ENCODE assay signal across 1 mouse cellular context in the genomic region with DNA sequence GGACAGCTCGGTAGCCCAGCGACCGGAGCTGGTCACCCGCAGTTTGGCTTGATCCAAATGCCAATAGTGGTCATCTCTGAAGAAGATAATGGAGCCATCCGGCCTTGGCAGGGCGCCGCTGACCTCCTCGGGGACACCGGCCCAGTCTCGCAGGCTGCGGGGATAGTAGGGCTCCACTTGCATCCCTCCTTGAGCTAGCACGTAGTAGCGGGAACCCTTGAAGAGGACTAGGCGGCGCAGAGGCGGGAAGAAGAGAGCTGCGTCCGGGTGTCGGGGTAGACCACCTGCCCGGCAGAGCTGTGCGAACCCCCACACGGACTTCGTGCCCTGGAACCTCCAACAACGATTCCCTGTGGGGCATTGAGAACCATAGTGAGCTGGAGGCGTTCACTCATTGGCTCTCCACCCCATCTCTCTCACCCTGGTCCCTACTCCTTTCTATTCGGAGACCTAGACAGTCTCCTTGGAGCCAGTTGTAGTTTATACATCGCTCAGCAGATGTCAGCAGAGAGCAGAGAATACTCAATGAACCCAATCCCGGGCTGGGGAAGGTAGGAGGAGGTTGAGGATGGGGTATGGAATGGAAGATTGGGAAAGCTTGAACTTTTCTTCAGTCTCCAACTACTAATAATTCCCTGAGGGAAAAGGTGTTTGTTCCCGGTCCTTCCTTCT.
TF ChIP-seq lines count a peak whose summit lies in the region.

No protein-coding gene starts in this region.

TF ChIP-seq in myocyte, 11 proteins besides CTCF, POLR2A, EP300 and RAD21:
- peak; percentile 45 for TF ChIP-seq POLR2AphosphoS2 (IDR thresholded peaks at IDR 0.05; ENCODE audit: insufficient read length, low read depth)
- no peak for TF ChIP-seq MAX (IDR thresholded peaks at IDR 0.05; ENCODE audit: low read depth)
TF ChIP-seq in myocyte: peak in this region for 1.
